21 mouse cellular contexts compared by ENCODE assay signal in the genomic region with DNA sequence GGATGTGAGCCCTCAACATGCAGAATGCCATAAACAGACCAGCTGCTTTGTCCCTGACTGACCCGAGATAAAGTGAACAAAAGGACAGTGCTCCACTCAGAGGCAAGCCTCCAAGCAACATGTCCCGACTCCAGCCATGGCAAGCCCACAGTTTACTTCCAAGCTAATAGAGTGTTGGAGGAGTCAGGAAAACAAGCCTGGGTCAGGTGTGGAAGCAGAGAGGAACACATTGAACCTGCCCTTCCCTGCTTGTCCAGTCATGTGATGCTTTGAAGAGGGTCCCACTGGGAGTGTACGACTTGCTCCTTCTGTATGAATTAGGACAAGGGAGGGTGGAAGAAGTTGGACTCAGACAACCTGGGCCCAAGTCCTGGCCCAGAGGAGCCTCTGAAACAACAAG.
DNase-seq lines count a peak whose midpoint lies in the region; ATAC-seq lines count a peak whose summit lies in the region.
"Had no signal": no experiment of that assay in that cellular context is flagged by ENCODE, and none has a peak within 500 bp of the region (broad histone marks: within the 10 kb centered on the region; RNA-seq: fewer than 3 reads in every experiment).

No protein-coding gene starts in this region.

- no peaks in the 10 kb centered on the region for H3K9me3 ChIP-seq in midbrain, embryonic 11.5 days (ENCODE audit: control insufficient read depth, low read length)
- no peaks in the 10 kb centered on the region for H3K9me3 ChIP-seq in midbrain, embryonic 16.5 days (replicated peaks; ENCODE audit: control insufficient read depth, low read length, poor library complexity, severe bottlenecking)
- H3K9me3 ChIP-seq: embryonic facial prominence, embryonic 13.5 days; forebrain, embryonic 12.5 days had no signal

- no peak overlapping the region for H3K9ac ChIP-seq in midbrain, embryonic 11.5 days (ENCODE audit: low read length)
- H3K9ac ChIP-seq in midbrain, embryonic 16.5 days (ENCODE audit: low read depth, low read length): no peak overlapping the region
- H3K9ac ChIP-seq: embryonic facial prominence, embryonic 13.5 days; forebrain, embryonic 12.5 days; hindbrain, embryonic 14.5 days had no signal

- H3K4me3 ChIP-seq in midbrain, embryonic 11.5 days (ENCODE audit: low read depth, low read length): no peak overlapping the region
- H3K4me3 ChIP-seq in midbrain, embryonic 16.5 days (ENCODE audit: low read depth, low read length): no peak overlapping the region
- H3K4me3 ChIP-seq: embryonic facial prominence, embryonic 13.5 days; forebrain, embryonic 12.5 days; heart, adult 2 months had no signal

- WGBS in midbrain, embryonic 11.5 days: 68% methylated on average over 3 of the region's 3 CpGs
- WGBS in midbrain, embryonic 16.5 days: 50% methylated on average over 3 of the region's 3 CpGs

- H3K4me1 ChIP-seq in midbrain, embryonic 11.5 days (ENCODE audit: control insufficient read depth, insufficient read depth, low read length): 0 out of 2 replicates have a peak, but pooled peaks cover 2% of the 10 kb centered on the region
- peaks cover 7% of the 10 kb centered on the region for H3K4me1 ChIP-seq in midbrain, embryonic 16.5 days (ENCODE audit: control insufficient read depth, insufficient read depth, low read length)
- H3K4me1 ChIP-seq: embryonic facial prominence, embryonic 13.5 days had no signal

- ATAC-seq in midbrain, embryonic 11.5 days (ENCODE audit: low FRiP score): no peak
- ATAC-seq in midbrain, embryonic 16.5 days: no peak
- ATAC-seq: activated CD4-positive, CD25-positive, alpha-beta regulatory T cell, adult 4 months; forebrain, embryonic 16.5 days; Patski had no signal

- intact Hi-C loops in heart, postnatal 25 days (cut with DNase I): no loop called here

- H3K36me3 ChIP-seq in midbrain, embryonic 11.5 days (ENCODE audit: control insufficient read depth, insufficient read depth, low read length): no peaks in the 10 kb centered on the region
- no peaks in the 10 kb centered on the region for H3K36me3 ChIP-seq in midbrain, embryonic 16.5 days (ENCODE audit: control insufficient read depth, insufficient read depth, low read length)
- H3K36me3 ChIP-seq: embryonic facial prominence, embryonic 13.5 days; forebrain, embryonic 12.5 days had no signal

- H3K27ac ChIP-seq in midbrain, embryonic 11.5 days (ENCODE audit: low read depth, low read length): no peak overlapping the region
- no peak overlapping the region for H3K27ac ChIP-seq in midbrain, embryonic 16.5 days (ENCODE audit: low read length)
- H3K27ac ChIP-seq: embryonic facial prominence, embryonic 13.5 days; forebrain, embryonic 12.5 days; heart, adult 2 months; hindbrain, embryonic 14.5 days had no signal

- H3K4me2 ChIP-seq in midbrain, embryonic 11.5 days: no peak overlapping the region
- H3K4me2 ChIP-seq in midbrain, embryonic 16.5 days (ENCODE audit: low read length): no peak overlapping the region
- H3K4me2 ChIP-seq: embryonic facial prominence, embryonic 13.5 days; forebrain, embryonic 12.5 days; hindbrain, embryonic 14.5 days had no signal

- H3K27me3 ChIP-seq in midbrain, embryonic 11.5 days (ENCODE audit: control insufficient read depth, insufficient read depth, low read length): no peaks in the 10 kb centered on the region
- H3K27me3 ChIP-seq in midbrain, embryonic 16.5 days (ENCODE audit: control insufficient read depth, insufficient read depth, low read depth, low read length): no peaks in the 10 kb centered on the region
- H3K27me3 ChIP-seq: CH12.LX; embryonic facial prominence, embryonic 13.5 days; forebrain, embryonic 12.5 days; Patski had no signal

- DNase-seq in heart, adult 9 months (ENCODE audit: low spot score in 2 of 2): peak; percentile 4
- DNase-seq in heart, postnatal 25 days (ENCODE audit: low spot score): no peak
- peak; percentile 12 to 31 for DNase-seq in lung, adult 18-20 months
- no peak for DNase-seq in lung, postnatal 14 days
- DNase-seq in midbrain, embryonic 11.5 days (ENCODE audit: low spot score, missing footprints): peak; percentile 70
- no peak for DNase-seq in thymus, postnatal 4 days
- DNase-seq: adrenal gland, postnatal 14 days; cerebellum, adult 18-20 months; cerebellum, adult 9-11 months; cerebellum, postnatal 36 days; gastrocnemius, postnatal 10 days; heart, postnatal 4 days had no signal

Comparison
In these comparisons a context has a peak if more than half of its experiments do, and no peak if none do; other contexts are left out.
1. DNase-seq: peak in heart, adult 9 months (2 of 2), lung, adult 18-20 months (2 of 2) and midbrain, embryonic 11.5 days (single experiment); none in heart, postnatal 25 days (single experiment), lung, postnatal 14 days (single experiment) and thymus, postnatal 4 days (single experiment).